Mouse (Mus musculus) common myeloid progenitor, adult 5-6 weeks (primary cell): ENCODE results near the gene Atp1a2. TPM values are rescaled to one million over a fixed set of nuclear protein-coding genes. Genes with fewer than 3 reads are reported as not detected.

Experiments
- ATAC-seq: replicated peaks from 2 replicates; pipeline ENCODE4 v1.8.0; 2016; ENCODE audit warnings: low read depth, mild to moderate bottlenecking, moderate TSS enrichment, inconsistent platforms; ENCODE audit not compliant: poor library complexity, severe bottlenecking
- total RNA-seq: library from RNA; stranded (forward); fragments of 200-1000, 187-1606 nt; gene quantifications from 2 replicates; pipeline ENCODE4 v1.2.3, GENCODE M21; 2017

The Atp1a2 gene
- total RNA-seq, 1 experiment from 2014 or later: not detected

- ATAC-seq: no peak
Measured at GRCm38 (mm10) chr1:172278328-172278727, 19.5 kb downstream of the Atp1a2 start.

- peak; percentile 91 for ATAC-seq
Measured at GRCm38 (mm10) chr1:172277172-172277571, 20.7 kb downstream of the Atp1a2 start.

- no peak for ATAC-seq
Measured at GRCm38 (mm10) chr1:172274547-172274946, 23.3 kb downstream of the Atp1a2 start.

GRCm38 (mm10) chr1:172274116-172274515 is 23.7 kb downstream of the Atp1a2 start:
- no peak for ATAC-seq

GRCm38 (mm10) chr1:172273386-172273785 is 24.5 kb downstream of the Atp1a2 start:
- no peak for ATAC-seq

GRCm38 (mm10) chr1:172271765-172272164 is 26.1 kb downstream of the Atp1a2 start:
- ATAC-seq: no peak

- no peak for ATAC-seq
Measured at GRCm38 (mm10) chr1:172271208-172271607, 26.7 kb downstream of the Atp1a2 start.

GRCm38 (mm10) chr1:172261477-172262078 is 36.3 kb downstream of the Atp1a2 start, which contains the start of gene Igsf8:
Gene Igsf8, plus strand, starts transcription at chr1:172261641.
- ATAC-seq: no peak

- no peak for ATAC-seq
Measured at GRCm38 (mm10) chr1:172258314-172258713, 39.5 kb downstream of the Atp1a2 start, which contains the start of gene Atp1a4. Gene Atp1a4, minus strand, starts transcription at chr1:172258414.

- peak; percentile 71 for ATAC-seq
Measured at GRCm38 (mm10) chr1:172247679-172248078, 50.2 kb downstream of the Atp1a2 start.

GRCm38 (mm10) chr1:172247216-172247615 is 50.6 kb downstream of the Atp1a2 start:
- ATAC-seq: no peak

GRCm38 (mm10) chr1:172244645-172245044 is 53.2 kb downstream of the Atp1a2 start:
- peak; percentile 59 for ATAC-seq

GRCm38 (mm10) chr1:172243547-172244205 is 54.2 kb downstream of the Atp1a2 start:
- no peak for ATAC-seq

- ATAC-seq: no peak
Measured at GRCm38 (mm10) chr1:172242401-172242800, 55.5 kb downstream of the Atp1a2 start.

GRCm38 (mm10) chr1:172240945-172241708 is 56.7 kb downstream of the Atp1a2 start:
- ATAC-seq: peak; percentile 81

GRCm38 (mm10) chr1:172229215-172229614 is 68.6 kb downstream of the Atp1a2 start:
- ATAC-seq: no peak

- ATAC-seq: no peak
Measured at GRCm38 (mm10) chr1:172228209-172228608, 69.7 kb downstream of the Atp1a2 start.
